Mouse (Mus musculus) olfactory bulb, adult 2 months (tissue): ENCODE measurements at regions not wholly inside any gene's neighbourhood (a gene's known extent, or its start where the extent isn't known, plus 50 kb on each side); places are given as distances from the start of the nearest gene placed in this dataset.
"Not testable (repeated sequence)": the region's sequence is repeated elsewhere in the genome, so short reads cannot be mapped to it uniquely, and the experiment has no call there.

ENCODE experiments used
- H3K27ac ChIP-seq: fragments of 200-500 bp; 2 replicates; pipeline ENCODE4 v1.5.1; 2012; ENCODE audit warnings: low read depth, low read length; ENCODE audit not compliant: insufficient read depth
- H3K4me1 ChIP-seq: fragments of 200-500 bp; 2 replicates; pipeline ENCODE4 v1.6.1; 2012; ENCODE audit warnings: low read length; ENCODE audit not compliant: control insufficient read depth, insufficient read depth
- H3K4me3 ChIP-seq: fragments of 200-500 bp; 2 replicates; pipeline ENCODE4 v1.5.1; 2012; ENCODE audit warnings: mild to moderate bottlenecking, low read depth, low read length, moderate library complexity; ENCODE audit not compliant: insufficient read depth
- CTCF ChIP-seq: fragments of 200-500 bp; IDR thresholded peaks from 2 replicates; pipeline ENCODE4 v1.5.1; 2012; ENCODE audit warnings: low read depth, mild to moderate bottlenecking, low read length, moderate library complexity; ENCODE audit not compliant: insufficient read depth
- POLR2A ChIP-seq: fragments of 200-500 bp; IDR thresholded peaks from 2 replicates; pipeline ENCODE4 v1.6.1; 2012; ENCODE audit warnings: mild to moderate bottlenecking, low read depth, low read length, moderate library complexity; ENCODE audit not compliant: insufficient read depth
- WGBS: fragments of 180-500 bp; shearing (Covaris S2); methylation state at CpG from one replicate; pipeline ENCODE4 v1.1.7; 2018; 5-methylcytosine and 5-hydroxymethylcytosine counted together

DNA sequence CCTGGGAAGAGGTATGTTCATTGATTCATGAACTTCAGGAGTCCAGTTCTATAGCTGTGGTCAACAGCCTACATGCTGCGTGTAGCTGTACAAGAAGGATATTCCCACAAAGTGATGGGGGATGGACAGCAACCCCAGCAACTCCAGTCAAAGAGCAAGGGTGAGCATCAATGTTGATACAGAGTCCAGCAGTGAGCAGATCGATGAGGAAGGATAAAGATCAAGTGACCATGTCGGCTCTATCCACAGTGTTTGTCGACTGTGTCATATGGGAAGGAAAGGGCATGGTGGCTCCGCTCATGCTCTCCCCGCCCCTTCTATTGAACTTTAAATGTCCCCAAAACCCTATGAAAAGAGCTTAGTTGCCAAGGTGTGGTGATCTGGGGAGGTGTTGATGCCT lies 196.6 kb downstream of the Fam43a start:
- WGBS, result 93% methylated on average over 6 of the region's 6 CpGs
- TF ChIP-seq CTCF (no peak), POLR2A (no peak)
- no peak overlapping the region for H3K4me3 ChIP-seq
- no peaks in the 10 kb centered on the region for H3K4me1 ChIP-seq
- no peak overlapping the region for H3K27ac ChIP-seq

DNA sequence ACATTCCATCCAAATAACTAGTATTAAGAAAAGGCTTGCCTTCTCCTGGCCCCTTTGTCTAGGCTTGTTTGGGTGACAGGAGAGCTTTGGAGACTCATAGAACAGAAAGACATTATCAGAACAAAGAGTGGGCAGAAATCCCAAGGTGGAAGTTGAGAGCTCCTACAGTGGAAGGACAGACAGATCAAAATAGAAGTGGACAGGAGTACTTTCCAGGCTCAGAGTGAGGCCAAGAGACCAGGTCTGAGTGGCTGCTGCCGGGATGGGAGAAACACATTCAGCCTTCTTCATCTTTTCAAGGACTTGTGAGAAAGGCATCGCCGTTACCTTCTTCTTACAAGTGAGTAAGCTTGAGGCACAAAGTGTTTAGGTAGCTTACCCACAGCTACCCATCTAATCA lies 197.5 kb downstream of the Fam43a start:
- H3K4me3 ChIP-seq, result no peak overlapping the region
- 96% methylated on average over 3 of the region's 3 CpGs for WGBS
- no peak overlapping the region for H3K27ac ChIP-seq
- no peaks in the 10 kb centered on the region for H3K4me1 ChIP-seq
- TF ChIP-seq CTCF (no peak), POLR2A (no peak)

DNA sequence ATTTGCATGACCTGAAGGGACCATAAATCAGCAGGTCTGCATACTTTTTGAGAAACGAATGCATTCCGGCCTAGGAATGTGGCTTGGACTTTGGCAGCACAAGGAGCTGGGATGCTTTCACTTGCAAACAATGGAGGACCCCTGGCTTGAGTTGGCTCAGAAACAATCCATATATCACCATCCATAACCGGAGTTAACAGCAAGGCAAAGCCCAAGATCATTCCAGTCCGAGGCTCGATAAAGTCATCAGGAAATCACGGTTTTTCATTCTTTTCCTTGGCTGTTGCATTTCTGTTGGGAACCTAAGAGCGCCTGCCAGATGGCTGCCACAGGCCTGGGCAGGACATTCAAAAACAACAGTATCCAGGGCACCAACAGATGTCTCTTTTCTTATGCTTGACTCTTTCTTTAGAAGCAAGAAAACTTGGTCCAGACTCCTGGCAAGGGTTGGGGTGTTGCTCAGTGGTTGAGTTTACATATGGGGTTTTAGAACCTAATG lies 198.5 kb downstream of the Fam43a start:
- TF ChIP-seq POLR2A, result no peak
- TF ChIP-seq CTCF, result no peak
- 62% methylated on average over 7 of the region's 7 CpGs for whole genome bisulfite sequencing
- no peak overlapping the region for H3K4me3 ChIP-seq

DNA sequence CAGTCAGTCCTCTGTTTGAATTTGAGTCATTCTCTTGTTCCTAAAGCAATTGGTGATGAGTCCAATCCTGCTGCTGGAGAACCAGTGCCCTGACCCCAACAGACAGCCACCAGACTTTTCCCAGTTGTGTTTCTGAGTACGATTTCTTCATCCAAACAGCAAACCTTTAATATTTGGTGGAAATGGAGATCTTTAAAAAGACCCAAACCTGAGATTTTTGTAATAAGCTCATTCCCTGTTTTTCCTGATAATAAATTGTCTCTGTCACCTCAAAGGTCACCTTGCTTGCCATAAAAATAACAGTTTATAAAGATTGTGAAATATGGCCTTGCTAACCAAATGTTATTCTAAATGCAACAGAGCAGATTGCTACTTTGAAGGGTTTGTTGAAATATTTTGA lies 199.0 kb downstream of the Fam43a start:
- H3K27ac ChIP-seq, result no peak overlapping the region
- 94% methylated on average over 1 of the region's 1 CpGs for WGBS
- no peak overlapping the region for H3K4me3 ChIP-seq
- H3K4me1 ChIP-seq, result no peaks in the 10 kb centered on the region
- TF ChIP-seq CTCF (no peak), POLR2A (no peak)

More for the DNA sequence above, 198.5 kb downstream of the Fam43a start:
- H3K4me1 ChIP-seq, result no peaks in the 10 kb centered on the region
- no peak overlapping the region for H3K27ac ChIP-seq

DNA sequence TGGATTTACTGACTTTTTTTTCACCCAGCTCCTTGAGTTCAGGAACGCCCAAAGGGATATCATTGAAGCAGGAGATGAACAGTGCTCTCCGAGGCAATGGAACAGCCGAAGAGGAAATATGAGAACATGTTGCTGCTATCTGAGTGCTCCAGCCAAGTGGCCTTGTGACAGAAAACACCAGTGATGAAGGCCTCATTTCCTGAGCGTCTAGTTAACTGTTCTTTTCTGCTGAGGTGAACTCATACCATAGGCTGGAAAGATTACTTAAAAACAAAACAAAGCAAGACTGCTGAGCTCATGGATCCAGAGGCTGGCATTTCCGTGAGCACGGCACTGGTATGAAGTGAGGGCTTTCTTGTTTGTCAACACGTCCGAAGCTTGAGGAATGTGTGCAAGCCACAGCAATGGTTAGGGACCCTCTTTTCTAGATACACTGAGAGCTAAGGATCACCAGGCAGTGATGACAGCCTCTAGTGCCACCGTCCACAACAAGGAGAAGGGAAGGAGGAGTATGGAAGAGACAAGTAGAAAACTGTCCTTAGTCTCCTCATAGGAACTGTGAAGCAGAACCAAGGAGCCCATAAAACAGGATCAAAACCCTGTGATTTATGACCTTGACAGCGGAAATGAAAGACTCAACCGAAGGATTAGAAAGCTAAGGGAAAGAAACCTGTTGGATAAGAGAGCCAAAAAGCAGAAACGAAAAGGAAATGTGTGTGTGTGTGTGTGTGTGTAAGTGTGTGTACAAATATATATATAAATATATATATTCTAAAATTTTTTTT lies 200.4 kb downstream of the Fam43a start:
- Histone ChIP-seq H3K27ac (no peak overlapping the region), H3K4me1 (no peaks in the 10 kb centered on the region), H3K4me3 (no peak overlapping the region)
- WGBS, result 87% methylated on average over 12 of the region's 12 CpGs
- TF ChIP-seq POLR2A, result no peak
- TF ChIP-seq CTCF, result no peak

DNA sequence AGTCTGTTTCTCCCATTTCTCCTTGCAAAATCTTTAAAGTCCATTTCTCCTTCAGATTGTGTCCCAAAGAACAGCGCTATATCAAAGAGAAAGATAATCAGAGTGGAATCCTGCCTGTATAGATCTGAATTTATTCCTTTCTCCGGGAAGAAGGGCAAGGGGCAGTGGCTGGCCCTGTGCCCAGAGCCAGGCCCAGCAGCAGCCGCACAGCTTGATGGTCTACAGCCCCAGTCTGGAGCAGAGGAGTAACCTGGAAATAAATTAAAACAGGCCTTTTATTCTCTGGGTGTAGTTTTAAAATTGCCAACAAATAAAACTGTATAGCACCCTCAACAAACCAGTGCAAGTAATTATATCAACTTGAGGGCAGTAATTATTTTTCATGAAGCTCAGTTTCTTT lies 204.5 kb downstream of the Fam43a start:
- no peak overlapping the region for H3K27ac ChIP-seq
- H3K4me1 ChIP-seq, result peaks cover 1% of the 10 kb centered on the region; the same call in 1 of the 2 replicates
- 58% methylated on average over 3 of the region's 3 CpGs for WGBS
- TF ChIP-seq POLR2A (no peak), CTCF (no peak)
- no peak overlapping the region for H3K4me3 ChIP-seq

DNA sequence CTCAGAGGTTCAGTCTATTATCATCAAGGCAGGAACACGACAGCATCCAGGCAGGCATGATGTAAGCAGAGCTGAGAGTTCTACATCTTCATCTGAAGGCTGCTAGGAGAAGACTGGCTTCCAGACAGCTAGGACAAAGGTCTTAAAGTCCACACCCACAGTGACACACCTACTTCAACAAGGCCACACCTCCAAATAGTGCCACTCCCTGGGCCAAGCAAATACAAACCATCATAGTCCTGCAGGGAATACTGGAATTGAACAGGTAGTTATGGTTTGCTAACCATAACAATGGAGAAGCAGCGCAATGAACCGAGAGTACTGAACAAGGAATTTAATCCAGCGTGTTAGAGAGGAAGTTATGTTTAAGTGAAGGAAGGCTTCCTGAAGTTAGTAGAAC lies 206.7 kb downstream of the Fam43a start:
- 92% methylated on average over 4 of the region's 4 CpGs for WGBS
- H3K27ac ChIP-seq, H3K4me3 ChIP-seq, H3K4me1 ChIP-seq: not testable (repeated sequence)

DNA sequence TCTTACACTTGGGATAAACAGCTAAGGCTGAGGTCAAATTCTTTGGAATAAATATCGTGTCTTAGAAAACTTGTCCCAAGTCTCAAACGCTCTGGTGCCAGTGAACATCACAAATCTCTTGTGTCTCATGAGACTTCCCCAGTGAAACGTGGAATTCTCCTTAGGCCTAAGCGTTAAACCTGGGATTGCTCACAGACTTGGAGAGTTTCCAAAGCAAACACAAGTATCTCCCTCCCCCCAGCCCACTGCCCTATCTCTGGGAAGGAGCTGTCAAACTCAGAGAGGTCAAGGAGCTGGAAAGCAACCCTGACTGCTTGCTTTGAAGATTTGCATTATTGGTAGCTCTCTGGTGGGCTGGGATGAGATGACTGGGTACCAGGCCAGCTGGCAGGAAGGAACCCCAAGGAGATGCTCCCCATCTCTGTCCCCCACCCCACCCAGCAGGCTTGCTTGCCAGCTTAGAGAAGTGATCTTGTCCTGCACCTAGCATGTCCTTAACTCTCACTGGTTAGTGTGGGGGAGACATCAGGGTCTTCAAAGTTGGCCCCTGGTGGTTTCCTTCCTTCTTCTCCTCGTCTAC lies 219.1 kb downstream of the Fam43a start:
- WGBS, result 78% methylated on average over 5 of the region's 5 CpGs
- Histone ChIP-seq H3K4me1 (peaks cover 11% of the 10 kb centered on the region), H3K27ac (no peak overlapping the region), H3K4me3 (no peak overlapping the region)
- TF ChIP-seq CTCF, result no peak

DNA sequence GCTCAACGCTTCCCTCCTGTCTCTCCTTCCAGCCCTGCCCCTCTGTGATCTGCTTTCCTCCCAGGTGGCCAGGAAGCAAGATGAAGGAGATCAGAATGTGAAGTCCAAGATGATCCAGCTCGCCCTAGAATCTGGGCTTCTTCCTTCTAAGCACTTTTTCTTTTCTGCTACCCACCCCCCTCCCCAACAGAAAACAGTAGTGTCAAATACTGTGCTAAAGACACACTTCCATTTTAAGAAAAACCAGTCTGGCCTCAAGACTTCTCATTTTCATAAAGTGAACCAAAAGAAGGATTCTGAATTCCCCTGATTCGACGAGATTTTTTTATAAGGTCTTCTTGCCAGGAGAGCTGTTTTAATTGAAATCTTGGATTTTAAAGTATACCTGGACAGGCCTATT lies 219.8 kb downstream of the Fam43a start:
- Histone ChIP-seq H3K27ac (no peak overlapping the region), H3K4me3 (no peak overlapping the region), H3K4me1 (peaks cover 11% of the 10 kb centered on the region)
- 87% methylated on average over 4 of the region's 4 CpGs for WGBS
- TF ChIP-seq POLR2A (no peak), CTCF (no peak)
